Mouse (Mus musculus): ENCODE data around the gene Dld. TPM values are rescaled to one million over a fixed set of nuclear protein-coding genes. Genes with fewer than 3 reads are reported as not detected.

Dld gene
- total RNA-seq, 2 experiments from 2014 or later = 106 to 108 TPM

DNA sequence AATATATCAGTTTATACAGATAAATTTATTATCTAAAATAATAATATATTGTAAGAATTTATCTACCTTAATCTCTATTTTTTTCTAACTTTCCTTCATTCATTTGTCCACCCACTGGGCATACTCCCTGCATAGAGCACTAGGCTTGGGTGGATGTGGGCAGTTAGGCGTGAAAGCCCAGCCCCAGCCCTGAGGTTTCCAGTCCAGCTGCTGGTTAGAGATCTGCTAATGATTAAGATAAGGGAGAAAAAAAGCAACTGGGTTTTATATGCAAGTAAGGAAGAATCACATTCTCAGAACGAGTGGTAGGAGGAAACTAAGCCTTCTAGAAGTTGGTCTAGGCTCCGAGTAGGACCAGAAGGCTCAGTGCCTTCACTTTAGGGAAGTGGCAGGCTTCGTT lies 55.2 kb downstream of the Dld start:
- no peak for DNase-seq (ENCODE audit: low spot score in 2 of 2)

DNA sequence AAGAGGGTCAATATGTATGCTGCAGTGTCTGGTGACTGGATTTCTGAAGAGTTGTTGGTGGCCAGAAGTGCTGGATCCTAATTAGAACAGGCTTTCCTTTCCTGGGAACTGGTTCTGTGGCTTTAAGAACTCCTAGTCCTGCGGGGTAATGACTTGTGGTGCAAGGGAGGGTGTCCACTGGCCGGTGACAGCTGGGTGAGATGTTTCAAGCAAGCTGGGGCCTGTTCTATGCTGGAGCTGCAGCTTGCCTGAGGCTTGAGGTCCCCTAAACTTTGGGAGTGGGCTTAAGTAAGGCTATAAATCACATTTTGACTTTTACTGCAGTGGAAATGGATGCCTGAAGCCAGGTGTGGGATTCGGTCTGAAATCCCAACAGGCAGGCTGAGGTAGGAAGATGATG lies 55.7 kb downstream of the Dld start:
- no peak for DNase-seq (ENCODE audit: low spot score in 2 of 2)

DNA sequence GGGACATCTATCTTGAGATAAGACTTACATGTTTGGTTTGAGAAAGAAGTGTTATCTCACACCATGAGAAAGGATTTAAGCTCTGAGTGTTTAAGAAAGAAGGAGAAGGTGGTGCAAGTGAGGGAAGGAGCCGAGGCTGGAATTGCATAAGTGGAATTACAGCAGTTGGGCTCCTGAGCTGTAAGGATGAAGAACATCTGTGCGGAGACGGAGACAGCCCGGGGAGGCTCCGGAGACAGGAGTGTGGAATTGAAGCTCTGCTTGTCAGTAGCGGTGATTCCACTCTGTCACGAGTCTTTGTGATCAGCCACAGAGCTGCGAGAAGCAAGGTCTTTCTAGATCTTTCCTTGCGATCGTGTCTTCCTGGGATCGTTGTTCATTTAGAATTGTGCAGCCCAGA lies 56.3 kb downstream of the Dld start:
- no peak for DNase-seq (ENCODE audit: low spot score in 2 of 2)

DNA sequence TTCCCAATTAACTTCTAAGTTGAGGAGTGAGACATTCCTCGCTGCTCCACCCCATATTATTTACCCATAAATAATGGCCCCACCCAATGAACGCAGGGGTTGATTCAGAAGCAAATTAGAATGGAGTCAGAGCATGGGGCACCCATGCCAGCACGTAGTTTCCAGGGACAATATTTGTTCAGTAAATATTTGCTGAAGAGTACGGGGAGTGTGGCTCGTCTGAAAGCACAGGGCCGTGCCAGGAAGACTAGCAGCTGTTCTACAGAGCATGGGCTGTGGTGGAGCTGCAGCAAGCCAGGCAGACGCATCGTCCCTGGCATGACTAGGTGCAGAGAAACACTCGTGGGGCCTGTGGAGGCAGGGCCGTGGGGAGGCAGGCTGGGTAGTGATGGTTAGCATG lies 56.7 kb downstream of the Dld start:
- DNase-seq (ENCODE audit: low spot score in 2 of 2) = no peak

DNA sequence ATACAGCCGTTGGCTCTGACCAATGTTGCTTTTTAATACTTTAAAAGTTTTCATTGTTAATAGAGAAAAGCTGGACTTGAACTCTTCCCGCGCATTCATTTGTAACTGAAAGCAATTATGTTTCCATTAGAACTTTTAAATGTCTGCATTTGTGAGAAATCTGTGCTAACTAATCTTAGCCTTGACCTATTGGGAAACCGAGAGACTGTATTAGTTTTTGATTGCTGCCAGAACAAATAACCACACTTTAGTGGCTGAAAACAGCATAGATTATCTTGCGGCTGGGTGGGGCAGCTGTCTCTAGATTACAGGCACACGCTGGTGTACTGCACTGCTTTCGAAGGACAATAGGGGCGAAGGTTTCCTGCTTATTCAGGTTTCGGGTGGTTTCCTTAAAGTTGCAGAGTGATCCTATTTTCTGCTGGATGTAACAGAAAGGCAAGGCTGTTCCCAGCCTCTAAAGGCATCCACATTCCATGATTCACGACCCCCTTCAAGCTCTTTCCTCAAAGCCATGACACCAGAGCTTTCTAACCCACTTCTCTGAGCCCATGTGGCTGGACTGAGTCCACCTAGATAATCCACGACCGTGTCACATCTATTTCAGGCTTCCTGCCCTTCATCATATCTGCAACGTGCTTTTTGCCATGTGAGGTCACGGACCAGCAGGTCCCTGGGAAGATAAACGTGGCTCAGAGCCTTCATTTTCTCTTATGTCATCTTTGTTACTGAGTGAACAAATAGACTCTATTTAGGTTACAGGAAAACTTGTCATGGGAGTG lies 57.7 kb downstream of the Dld start:
- DNase-seq (ENCODE audit: low spot score in 2 of 2) = no peak

DNA sequence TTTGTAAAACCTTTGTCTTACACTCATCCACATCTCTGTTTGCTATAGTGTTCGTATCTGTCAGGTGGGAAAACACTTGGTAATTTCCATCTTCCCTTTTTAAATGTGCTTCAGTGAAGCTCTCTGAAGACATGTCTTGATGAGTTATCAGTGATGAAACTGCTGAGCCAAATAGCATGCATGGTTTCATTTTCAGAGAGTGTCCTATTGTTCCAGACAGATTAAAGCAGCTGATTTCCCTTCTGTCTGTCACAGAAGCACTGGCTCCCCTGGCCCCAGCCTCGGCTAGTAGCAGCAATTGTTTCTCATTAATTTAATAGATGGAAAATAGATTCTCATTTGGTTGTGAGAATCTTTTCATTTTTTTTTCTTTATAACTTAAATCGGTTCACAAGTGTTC lies 60.3 kb downstream of the Dld start:
- DNase-seq (ENCODE audit: low spot score in 2 of 2) = no peak

DNA sequence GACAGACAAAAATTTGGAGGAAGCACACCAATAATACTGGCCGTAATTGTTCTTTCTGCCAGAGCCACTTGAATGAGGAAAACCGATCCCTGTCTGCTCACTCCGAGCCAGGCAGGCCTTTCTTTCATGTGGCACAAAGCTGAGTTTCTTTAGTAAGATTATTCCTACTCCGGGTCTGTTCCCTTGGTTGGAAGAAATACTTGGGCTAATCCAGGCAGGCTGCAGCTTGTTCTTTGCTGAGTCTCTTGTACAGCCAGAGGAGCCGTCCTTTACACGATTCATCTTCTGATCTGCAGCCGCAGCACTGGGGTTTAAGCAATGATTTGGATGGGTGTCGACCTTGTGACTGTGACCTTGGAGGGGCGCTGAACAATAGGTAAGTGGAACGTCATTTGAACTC lies 62.2 kb downstream of the Dld start:
- no peak for DNase-seq (ENCODE audit: low spot score in 2 of 2)

DNA sequence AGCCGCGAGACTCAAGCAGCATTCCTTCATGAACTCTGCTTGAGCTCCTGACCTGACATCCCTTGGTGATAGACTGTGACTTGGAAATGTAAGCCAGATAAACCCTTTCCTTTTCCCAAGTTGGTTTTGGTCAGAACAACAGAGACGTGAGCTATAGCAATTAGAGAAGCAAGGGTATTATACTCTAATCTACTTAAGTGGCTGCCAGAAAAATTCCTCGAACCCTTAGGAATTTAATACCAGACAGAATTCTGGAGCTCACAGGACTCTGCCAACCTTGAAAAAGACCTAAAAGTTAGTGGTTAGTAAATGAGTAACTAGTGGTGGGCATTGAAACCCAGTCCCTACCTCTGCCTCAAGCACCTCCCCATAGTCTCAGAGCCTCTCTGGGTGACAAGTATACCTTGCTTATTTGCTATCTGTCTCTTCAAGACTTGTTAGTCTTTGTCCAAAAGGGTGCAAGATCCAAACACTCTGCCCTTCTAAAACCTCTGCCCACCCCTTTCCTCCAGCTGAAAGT lies 67.6 kb downstream of the Dld start:
- DNase-seq (ENCODE audit: low spot score in 2 of 2) = no peak

DNA sequence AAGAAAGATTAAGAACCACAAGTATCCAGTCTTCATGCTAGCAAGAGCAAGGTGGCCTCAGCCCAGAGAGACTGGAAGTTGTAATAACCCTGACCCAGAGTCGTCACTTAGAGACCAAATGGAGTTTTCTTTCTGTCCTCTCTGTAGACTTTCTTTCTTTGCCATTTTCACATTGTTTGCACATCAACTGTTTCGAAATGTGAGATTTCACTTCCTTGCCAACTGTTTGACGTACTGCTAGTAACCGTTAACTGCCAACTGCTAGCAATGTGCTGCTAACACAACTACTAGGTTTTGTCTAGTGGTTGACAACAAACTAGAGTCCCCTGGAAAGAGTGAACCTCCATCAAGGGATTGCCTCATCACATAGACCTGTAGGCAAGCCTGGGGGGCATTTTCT lies 68.1 kb downstream of the Dld start:
- DNase-seq (ENCODE audit: low spot score in 2 of 2) = no peak

DNA sequence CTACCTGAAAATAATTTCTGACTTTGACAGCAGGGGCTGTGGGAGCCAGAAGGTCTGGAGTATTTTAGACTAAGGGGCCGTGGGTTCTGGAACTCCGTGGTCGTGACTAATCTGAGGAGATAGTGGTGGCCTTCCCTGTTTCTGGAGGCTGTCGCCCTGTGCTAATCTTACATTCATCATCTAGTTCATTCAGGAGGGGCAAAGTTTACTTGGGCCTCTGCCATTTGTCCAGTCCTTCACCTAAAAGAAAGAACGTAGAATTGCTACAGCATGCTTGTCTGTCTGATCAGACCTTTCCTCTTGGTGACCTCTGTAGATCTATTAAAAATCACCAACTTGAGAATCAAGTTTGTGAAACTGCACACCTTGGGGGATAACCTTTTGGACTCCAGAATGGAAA lies 69.0 kb downstream of the Dld start:
- DNase-seq (ENCODE audit: low spot score in 2 of 2) = no peak

Other genes starting within 250 kb of the Dld start
- not detected for gene Gm6993, start 110.7 kb downstream of the Dld start, total RNA-seq (2021)
- 10 to 100 TPM; 16.4 to 17.3 TPM for gene Lamb1, start 86.2 kb downstream of the Dld start, total RNA-seq (2021)
- gene Slc26a3, start 39.4 kb upstream of the Dld start, total RNA-seq (2021) = under 1 TPM in 1 of 2 experiments, not detected in 1; 0.30 TPM
- gene Cbll1, start 148.2 kb upstream of the Dld start, total RNA-seq (2021) = 10 to 100 TPM; 22.9 to 24.1 TPM
- gene Slc26a4, start 208.5 kb upstream of the Dld start, total RNA-seq (2021) = 1 to 10 TPM; 1.9 to 2.0 TPM

Measured in left cerebral cortex, adult 18-20 months (tissue).